Mouse (Mus musculus) spleen, adult 2 months (tissue): ENCODE results near the gene Gm9958.

Experiments used
- CTCF ChIP-seq: fragments of 200-500 bp; IDR thresholded peaks from 2 replicates; pipeline ENCODE4 v1.5.1; 2011; ENCODE audit warnings: mild to moderate bottlenecking, inconsistent platforms; ENCODE audit not compliant: insufficient read depth, insufficient read length, insufficient replicate concordance; ENCODE audit errors: extremely low read depth
- POLR2A ChIP-seq: fragments of 200-500 bp; IDR thresholded peaks from 2 replicates; pipeline ENCODE4 v1.6.1; 2011; ENCODE audit warnings: low read depth, low read length, inconsistent platforms

DNA sequence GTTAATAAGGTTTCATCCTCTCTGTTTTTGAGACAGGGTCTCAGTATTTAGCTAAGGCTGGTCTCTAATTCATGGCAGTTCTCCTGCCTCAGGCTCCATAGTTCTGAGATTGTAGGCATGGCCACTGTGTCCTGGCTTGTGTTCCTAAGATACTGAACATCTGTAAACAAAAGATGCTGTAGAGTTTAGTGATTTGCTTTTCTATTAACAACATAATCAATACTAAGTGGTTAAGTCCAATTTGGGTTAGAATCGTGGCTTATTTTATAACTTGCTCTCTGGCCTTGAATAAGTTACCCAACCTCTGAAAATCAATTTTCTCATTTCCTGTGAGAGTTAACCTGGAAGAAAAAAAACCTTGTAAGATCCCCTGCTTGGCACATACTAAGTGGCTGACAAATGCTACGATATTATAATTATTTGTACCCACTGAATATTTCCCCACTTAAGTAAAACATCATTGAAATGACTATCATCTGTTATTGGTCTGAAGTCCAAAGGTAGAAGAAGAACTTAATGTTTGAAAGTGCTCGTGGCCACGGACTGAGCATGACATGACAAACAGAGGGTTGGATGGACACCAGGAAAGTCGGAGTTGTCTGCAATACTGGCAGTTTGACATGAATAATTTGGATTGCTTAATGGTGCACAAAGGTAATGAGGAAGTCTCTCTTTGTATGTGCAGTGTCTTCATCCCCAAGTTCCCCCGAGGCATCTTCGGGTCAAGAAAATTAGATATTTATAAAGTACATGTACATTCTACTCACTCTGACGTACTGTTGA lies 47.3 kb downstream of the Gm9958 start:
- TF ChIP-seq POLR2A (no peak), CTCF (no peak)
